Mouse (Mus musculus) hindbrain, embryonic 14.5 days (tissue): ENCODE results near the gene Cenpl. TPM values are rescaled to one million over a fixed set of nuclear protein-coding genes. Genes with fewer than 3 reads are reported as not detected.
A peak's percentile ranks its signal among the peaks of the same experiment; 100 is the strongest.
"Not testable (repeated sequence)": the region's sequence is repeated elsewhere in the genome, so short reads cannot be mapped to it uniquely, and the experiment has no call there.

Experiments used
- ATAC-seq: fragments of 200-750 bp; cut with Nextera tagmentation; 2 replicates; pipeline ENCODE4 v1.8.0; 2017; ENCODE audit warnings: moderate number of reproducible peaks, mild to moderate bottlenecking, moderate TSS enrichment, moderate library complexity; ENCODE audit not compliant: low FRiP score
- DNase-seq: peaks from one replicate; pipeline ENCODE4 v3.0.0-alpha.2; 2015; ENCODE audit warnings: low spot score
- H3K27ac ChIP-seq: fragments of 300-500 bp; sonication (generic); 2 replicates; pipeline ENCODE4 v1.5.1; 2014; ENCODE audit warnings: mild to moderate bottlenecking, moderate library complexity
- H3K27me3 ChIP-seq: fragments of 300-500 bp; sonication (generic); 2 replicates; pipeline ENCODE4 v1.6.1; 2014; ENCODE audit warnings: mild to moderate bottlenecking, low read length, mixed read lengths; ENCODE audit not compliant: control insufficient read depth, insufficient read depth
- H3K36me3 ChIP-seq: fragments of 300-500 bp; sonication (generic); replicated peaks from 2 replicates; pipeline ENCODE4 v1.6.1; 2014; ENCODE audit not compliant: control insufficient read depth, insufficient read depth
- H3K4me1 ChIP-seq: fragments of 300-500 bp; sonication (generic); replicated peaks from 2 replicates; pipeline ENCODE4 v1.6.1; 2014; ENCODE audit warnings: antibody characterized with exemption, low read length, mixed read lengths; ENCODE audit not compliant: control insufficient read depth, insufficient read depth
- H3K4me2 ChIP-seq: fragments of 300-500 bp; sonication (generic); replicated peaks from 2 replicates; pipeline ENCODE4 v1.6.1; 2014; ENCODE audit warnings: mild to moderate bottlenecking, moderate library complexity
- H3K4me3 ChIP-seq: fragments of 300-500 bp; sonication (generic); replicated peaks from 2 replicates; pipeline ENCODE4 v1.5.1; 2014; ENCODE audit warnings: mild to moderate bottlenecking, low read length
- H3K9ac ChIP-seq: fragments of 300-500 bp; sonication (generic); 2 replicates; pipeline ENCODE4 v1.6.1; 2014
- H3K9me3 ChIP-seq: fragments of 300-500 bp; sonication (generic); 2 replicates; pipeline ENCODE4 v1.6.1; 2016; ENCODE audit warnings: low read length; ENCODE audit not compliant: control insufficient read depth
- WGBS: fragments of 180-500 bp; shearing (Covaris S2); extraction: QIAGEN DNeasy Blood & Tissue Kit; methylation state at CpG from one replicate; pipeline ENCODE4 v1.1.7; 2014; 5-methylcytosine and 5-hydroxymethylcytosine counted together
- polyA plus RNA-seq: library from polyadenylated mRNA; unstranded; fragments of >200 nt; fragmentation: Nextera tagmentation; extraction: Ambion mirVana; gene quantifications from 2 replicates; pipeline ENCODE4 v1.2.1, GENCODE M21; 2014

Cenpl gene
- polyA plus RNA-seq: 9.4 and 10.8 TPM in 2 replicates

GRCm38 (mm10) chr1:161070352-161071271, at the start of gene Cenpl, which contains the start of gene Dars2:
Cenpl (plus strand) TSS chr1:161070713.
Dars2 (minus strand) TSS chr1:161070658.
- ATAC-seq (peak; percentile 98), DNase-seq (peak; percentile 98)
- peak within 1 kb of the TSS; percentile 73 for H3K4me2 ChIP-seq
- no peaks in the 10 kb centered on the region for H3K36me3 ChIP-seq
- WGBS: under 1% methylated on average over 57 of the region's 57 CpGs
- peak within 1 kb of the TSS; percentile 69 for H3K9ac ChIP-seq
- H3K27ac ChIP-seq: peak within 1 kb of the TSS; percentile 77
- H3K4me1 ChIP-seq: peaks cover 25% of the 10 kb centered on the region
- peak within 1 kb of the TSS; percentile 59 for H3K4me3 ChIP-seq
- H3K27me3 ChIP-seq: no peaks in the 10 kb centered on the region
- H3K9me3 ChIP-seq: no peaks in the 10 kb centered on the region

DNA sequence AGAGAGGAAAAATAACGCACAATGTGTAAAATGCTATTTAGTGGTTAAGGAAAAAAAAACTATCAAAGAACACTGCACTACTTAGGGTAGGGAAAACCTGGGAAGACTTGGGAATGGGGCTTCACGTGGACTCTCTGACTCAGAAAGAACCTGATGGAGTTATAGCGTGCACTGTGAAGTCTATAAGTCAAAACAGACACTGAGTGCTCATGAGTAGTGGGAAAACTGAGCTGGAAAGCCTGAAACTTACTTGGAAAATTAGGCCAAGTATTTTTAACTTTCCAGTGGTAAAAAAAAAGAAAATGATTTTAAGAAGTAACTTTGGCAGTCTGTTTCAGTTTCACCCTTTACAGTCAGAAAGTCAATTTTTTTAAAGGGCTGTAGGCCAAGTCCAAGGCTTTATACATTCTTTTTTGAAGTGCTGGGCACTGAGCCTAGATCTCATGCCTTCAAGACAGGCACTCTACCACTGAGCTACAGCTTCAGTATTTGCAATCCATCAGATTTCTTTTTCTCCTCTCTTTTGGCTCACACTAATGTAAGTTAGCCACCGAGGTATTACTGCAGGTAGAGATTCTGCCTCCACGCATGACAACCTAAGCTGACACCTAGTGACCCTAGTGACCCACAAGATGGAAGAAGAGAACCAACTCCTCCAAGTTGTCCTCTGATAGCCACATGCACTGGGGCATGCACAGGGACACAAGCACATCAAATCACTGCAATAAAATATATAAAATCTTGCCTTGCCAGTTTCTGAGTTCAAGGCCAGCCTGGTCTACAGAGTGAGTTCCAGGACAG, 44.9 kb upstream of the Cenpl start:
- Histone ChIP-seq H3K27me3 (no peaks in the 10 kb centered on the region), H3K4me2 (no peak overlapping the region), H3K9me3 (no peaks in the 10 kb centered on the region), H3K4me1 (no peaks in the 10 kb centered on the region), H3K27ac (no peak overlapping the region), H3K4me3 (no peak overlapping the region), H3K36me3 (peaks cover 45% of the 10 kb centered on the region), H3K9ac (no peak overlapping the region)
- ATAC-seq: no peak
- no peak for DNase-seq
- 96% methylated on average over 5 of the region's 5 CpGs for WGBS

DNA sequence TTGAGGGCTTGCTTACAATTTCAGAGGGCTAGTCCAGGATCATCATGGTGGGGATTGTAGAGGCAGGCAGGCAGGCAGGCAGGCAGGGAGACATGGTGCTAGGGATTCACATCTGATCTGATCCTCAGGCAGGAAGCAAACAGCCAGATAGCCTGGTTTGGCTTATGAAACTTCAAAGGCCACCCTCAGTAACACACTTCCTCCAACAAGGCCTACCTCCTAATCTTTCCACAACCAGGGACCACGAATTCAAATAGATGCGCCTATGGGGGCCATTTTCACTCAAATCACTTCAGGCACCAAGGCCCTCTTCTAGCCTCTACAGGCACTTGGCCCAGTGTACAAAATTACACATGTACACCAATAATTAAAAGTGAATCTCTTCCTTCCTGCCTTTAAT, 43.3 kb upstream of the Cenpl start:
- Histone ChIP-seq H3K9ac (no peak overlapping the region), H3K4me3 (no peak overlapping the region), H3K36me3 (peaks cover 58% of the 10 kb centered on the region), H3K9me3 (no peaks in the 10 kb centered on the region), H3K27ac (no peak overlapping the region), H3K4me2 (no peak overlapping the region), H3K27me3 (no peaks in the 10 kb centered on the region), H3K4me1 (no peaks in the 10 kb centered on the region)
- 90% methylated on average over 2 of the region's 2 CpGs for WGBS
- ATAC-seq: no peak
- DNase-seq: no peak

GRCm38 (mm10) chr1:161028427-161028826, 42.1 kb upstream of the Cenpl start:
- 97% methylated on average over 1 of the region's 1 CpGs for WGBS
- H3K9me3 ChIP-seq, DNase-seq, H3K4me2 ChIP-seq, H3K4me3 ChIP-seq, H3K27me3 ChIP-seq, H3K27ac ChIP-seq, H3K4me1 ChIP-seq, H3K9ac ChIP-seq, ATAC-seq: not testable (repeated sequence)
- peaks cover 64% of the 10 kb centered on the region for H3K36me3 ChIP-seq

DNA sequence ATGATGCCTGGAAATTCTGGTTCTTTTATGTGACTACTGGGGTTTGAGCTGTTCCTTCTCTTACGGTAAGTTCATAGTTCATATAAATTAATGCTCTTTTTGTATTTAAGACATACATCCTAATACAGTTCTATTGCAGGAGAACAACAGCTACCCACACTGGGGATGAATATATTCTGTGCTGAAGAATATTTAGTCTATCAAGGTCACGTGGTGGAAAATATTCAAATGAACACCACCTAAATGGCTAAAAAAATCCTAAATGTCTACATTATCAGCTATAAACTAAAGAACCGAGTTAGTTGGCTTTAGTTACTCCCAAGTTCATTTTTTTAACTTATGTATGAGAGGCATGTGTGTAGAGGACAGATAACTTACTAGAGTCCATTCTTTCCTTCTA, 40.5 kb upstream of the Cenpl start:
- Histone ChIP-seq H3K9ac (no peak overlapping the region), H3K4me2 (no peak overlapping the region), H3K36me3 (peaks cover 64% of the 10 kb centered on the region), H3K27ac (no peak overlapping the region), H3K4me3 (no peak overlapping the region), H3K9me3 (no peaks in the 10 kb centered on the region), H3K27me3 (no peaks in the 10 kb centered on the region), H3K4me1 (peaks cover 11% of the 10 kb centered on the region; the same call in 1 of the 2 replicates)
- ATAC-seq: no peak
- DNase-seq: no peak
- WGBS: 94% methylated on average over 3 of the region's 3 CpGs

DNA sequence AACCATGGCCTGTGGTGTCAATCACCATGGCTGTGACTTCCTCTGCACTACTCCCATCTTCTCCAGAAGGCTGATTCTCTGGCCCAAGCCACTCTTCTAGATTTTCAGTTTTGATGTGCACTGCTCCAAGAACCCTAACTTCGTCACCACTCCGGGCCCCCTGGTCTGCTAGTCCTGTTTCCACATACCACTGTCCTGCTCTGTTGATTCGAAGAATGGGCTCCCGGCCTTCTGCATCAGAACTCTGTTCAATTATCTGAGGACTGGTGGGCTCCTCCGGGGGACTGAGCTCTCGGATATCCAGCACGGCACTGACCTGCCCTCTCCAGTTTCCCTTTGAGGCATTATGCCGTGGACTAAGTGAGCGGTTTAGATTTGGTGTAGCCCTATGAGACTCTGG, 38.6 kb upstream of the Cenpl start:
- DNase-seq: no peak
- no peak overlapping the region for H3K9ac ChIP-seq
- no peak overlapping the region for H3K27ac ChIP-seq
- H3K4me3 ChIP-seq: no peak overlapping the region
- ATAC-seq: no peak
- no peak overlapping the region for H3K4me2 ChIP-seq
- no peaks in the 10 kb centered on the region for H3K9me3 ChIP-seq
- WGBS: 92% methylated on average over 9 of the region's 9 CpGs
- H3K36me3 ChIP-seq: peaks cover 63% of the 10 kb centered on the region
- H3K27me3 ChIP-seq: no peaks in the 10 kb centered on the region
- peaks cover 17% of the 10 kb centered on the region; the same call in 1 of the 2 replicates for H3K4me1 ChIP-seq

GRCm38 (mm10) chr1:161032345-161032744, 38.2 kb upstream of the Cenpl start:
- H3K27me3 ChIP-seq: no peaks in the 10 kb centered on the region
- WGBS: 94% methylated on average over 7 of the region's 7 CpGs
- no peak overlapping the region for H3K4me2 ChIP-seq
- H3K4me3 ChIP-seq: no peak overlapping the region
- H3K27ac ChIP-seq: no peak overlapping the region
- H3K4me1 ChIP-seq: peaks cover 20% of the 10 kb centered on the region; the same call in 1 of the 2 replicates
- no peak overlapping the region for H3K9ac ChIP-seq
- no peaks in the 10 kb centered on the region for H3K9me3 ChIP-seq
- ATAC-seq: no peak
- peaks cover 63% of the 10 kb centered on the region for H3K36me3 ChIP-seq
- DNase-seq: no peak

- 2% methylated on average over 21 of the region's 21 CpGs for WGBS
- peak overlapping the region; percentile 94 for H3K27ac ChIP-seq
- peaks cover 30% of the 10 kb centered on the region; the same call in 1 of the 2 replicates for H3K4me1 ChIP-seq
- no peaks in the 10 kb centered on the region for H3K27me3 ChIP-seq
- DNase-seq (peak; percentile 28), ATAC-seq (no peak)
- H3K36me3 ChIP-seq: peaks cover 70% of the 10 kb centered on the region
- peak overlapping the region; percentile 68 for H3K4me2 ChIP-seq
- peak overlapping the region; percentile 100 for H3K9ac ChIP-seq
- H3K4me3 ChIP-seq: peak overlapping the region; percentile 87
- no peaks in the 10 kb centered on the region for H3K9me3 ChIP-seq
Observed at GRCm38 (mm10) chr1:161033856-161034434, 36.6 kb upstream of the Cenpl start.
